Mouse (Mus musculus) olfactory bulb, adult 2 months (tissue): ENCODE data around the gene Acap1.

ENCODE experiments used
- CTCF ChIP-seq: fragments of 200-500 bp; IDR thresholded peaks from 2 replicates; pipeline ENCODE4 v1.5.1; 2012; ENCODE audit warnings: low read depth, mild to moderate bottlenecking, low read length, moderate library complexity; ENCODE audit not compliant: insufficient read depth
- POLR2A ChIP-seq: fragments of 200-500 bp; IDR thresholded peaks from 2 replicates; pipeline ENCODE4 v1.6.1; 2012; ENCODE audit warnings: mild to moderate bottlenecking, low read depth, low read length, moderate library complexity; ENCODE audit not compliant: insufficient read depth

DNA sequence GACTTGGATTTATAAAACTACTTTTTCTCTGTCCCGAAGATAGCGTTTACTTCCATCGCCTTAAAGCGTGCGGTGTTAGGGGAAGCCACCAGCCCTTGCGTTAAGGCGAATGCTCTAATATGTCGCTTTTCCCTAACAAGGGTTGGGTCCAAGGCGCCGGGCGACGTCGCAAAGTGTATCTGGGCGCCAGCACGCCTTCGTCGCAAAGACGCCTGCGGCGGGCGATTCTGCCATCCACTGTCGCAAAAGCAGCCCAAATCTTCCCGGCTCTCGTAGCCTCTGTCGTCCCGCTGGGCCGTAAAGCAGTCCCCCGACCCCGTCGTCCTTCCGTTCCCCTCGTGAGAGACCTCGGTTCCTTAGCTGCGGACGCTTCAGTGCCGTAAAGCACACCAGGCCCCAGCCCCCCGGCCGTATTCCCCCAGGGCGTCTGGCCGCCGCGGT lies 6.1 kb upstream of the Acap1 start:
- no peak for TF ChIP-seq CTCF
- no peak; the same call in 1 of the 2 replicates for TF ChIP-seq POLR2A
